Mouse (Mus musculus) neural tube, embryonic 13.5 days (tissue): ENCODE results near the gene Zbtb26. TPM values are rescaled to one million over a fixed set of nuclear protein-coding genes. Genes with fewer than 3 reads are reported as not detected.

ENCODE experiments used
- ATAC-seq: fragments of 200-750 bp; cut with Nextera tagmentation; 2 replicates; pipeline ENCODE4 v1.8.0; 2017; ENCODE audit warnings: low read depth, mild to moderate bottlenecking, moderate TSS enrichment, moderate library complexity
- H3K27ac ChIP-seq: fragments of 300-500 bp; sonication (generic); replicated peaks from 2 replicates; pipeline ENCODE4 v1.5.1; 2015; ENCODE audit warnings: moderate library complexity, mild to moderate bottlenecking, inconsistent platforms
- H3K27me3 ChIP-seq: fragments of 300-500 bp; sonication (generic); 2 replicates; pipeline ENCODE4 v1.6.1; 2015; ENCODE audit warnings: mild to moderate bottlenecking, inconsistent platforms
- H3K36me3 ChIP-seq: fragments of 300-500 bp; sonication (generic); 2 replicates; pipeline ENCODE4 v1.6.1; 2015; ENCODE audit warnings: mild to moderate bottlenecking, inconsistent platforms
- H3K4me1 ChIP-seq: fragments of 300-500 bp; sonication (generic); replicated peaks from 2 replicates; pipeline ENCODE4 v1.6.1; 2015; ENCODE audit warnings: inconsistent platforms
- H3K4me2 ChIP-seq: fragments of 300-500 bp; sonication (generic); 2 replicates; pipeline ENCODE4 v1.6.1; 2015; ENCODE audit warnings: inconsistent platforms, mild to moderate bottlenecking, moderate library complexity
- H3K4me3 ChIP-seq: fragments of 300-500 bp; sonication (generic); 2 replicates; pipeline ENCODE4 v1.5.1; 2015; ENCODE audit warnings: mild to moderate bottlenecking, inconsistent platforms
- H3K9ac ChIP-seq: fragments of 300-500 bp; sonication (generic); 2 replicates; pipeline ENCODE4 v1.6.1; 2015; ENCODE audit warnings: moderate library complexity, mild to moderate bottlenecking, inconsistent platforms
- H3K9me3 ChIP-seq: fragments of 300-500 bp; sonication (generic); 2 replicates; pipeline ENCODE4 v1.6.1; 2016; ENCODE audit warnings: inconsistent platforms
- WGBS: fragments of 180-500 bp; shearing (Covaris S2); methylation state at CpG from one replicate; pipeline ENCODE4 v1.1.7; 2015; 5-methylcytosine and 5-hydroxymethylcytosine counted together
- polyA plus RNA-seq: library from polyadenylated mRNA; unstranded; fragments of >200 nt; fragmentation: Nextera tagmentation; extraction: Ambion mirVana; gene quantifications from 2 replicates; pipeline ENCODE4 v1.2.1, GENCODE M21; 2015

Zbtb26 gene
- polyA plus RNA-seq, 1 experiment from 2014 or later = 7.9 TPM

DNA sequence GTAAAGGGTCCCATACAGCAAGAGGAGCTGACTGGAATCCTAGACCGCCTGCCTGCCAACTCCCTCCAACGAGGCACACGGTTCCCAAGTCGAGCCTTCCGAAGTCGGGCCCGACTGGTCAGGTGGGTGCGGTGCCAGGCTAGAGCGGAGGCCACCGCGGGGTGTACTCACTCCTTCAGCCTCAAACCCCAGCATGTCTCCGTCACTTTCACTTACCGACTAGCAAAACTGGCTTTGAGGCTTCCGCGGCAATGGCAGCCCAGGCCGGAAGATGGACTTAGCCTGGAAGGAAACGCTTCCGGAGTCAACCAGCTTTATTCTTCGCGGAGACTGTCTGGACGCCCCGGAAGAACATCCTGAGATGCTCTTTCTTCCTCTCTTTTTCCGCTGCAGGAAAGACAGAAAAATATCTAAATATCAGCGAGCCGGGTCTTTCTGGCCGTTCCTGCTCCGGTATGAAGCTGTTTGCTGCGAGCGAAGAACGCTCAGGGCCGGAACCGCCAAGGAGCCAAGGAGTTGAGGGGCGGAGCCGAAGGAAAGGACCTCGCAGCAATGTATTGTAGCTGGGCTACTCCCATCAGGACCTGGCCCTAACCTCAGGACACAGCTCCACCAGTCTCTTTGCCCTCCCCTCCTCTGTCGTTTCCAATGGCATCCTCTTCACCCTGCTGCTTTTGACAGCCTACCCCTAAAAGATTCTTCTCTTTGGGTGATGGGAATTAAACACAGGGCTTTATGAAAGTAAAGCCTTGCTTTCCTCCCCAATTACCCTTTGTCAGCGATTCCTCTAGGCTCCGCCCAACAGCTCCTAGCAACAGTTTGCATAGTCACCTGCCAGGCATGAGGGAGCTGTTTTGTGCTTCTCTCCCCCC lies 12.1 kb downstream of the Zbtb26 start:
- peak overlapping the region; percentile 92 for H3K4me2 ChIP-seq
- H3K36me3 ChIP-seq = peaks cover 22% of the 10 kb centered on the region
- H3K9ac ChIP-seq = peak overlapping the region; percentile 88
- peak overlapping the region; percentile 90 for H3K4me3 ChIP-seq
- no peaks in the 10 kb centered on the region for H3K9me3 ChIP-seq
- H3K4me1 ChIP-seq = peaks cover 22% of the 10 kb centered on the region
- ATAC-seq = peak; percentile 96
- WGBS = under 1% methylated on average over 38 of the region's 38 CpGs
- H3K27ac ChIP-seq = peak overlapping the region; percentile 99
- no peaks in the 10 kb centered on the region for H3K27me3 ChIP-seq

- Histone ChIP-seq H3K27me3 (no peaks in the 10 kb centered on the region), H3K4me2 (no peak overlapping the region), H3K9ac (no peak overlapping the region), H3K36me3 (peaks cover 14% of the 10 kb centered on the region), H3K4me1 (peaks cover 21% of the 10 kb centered on the region), H3K27ac (no peak overlapping the region), H3K4me3 (no peak overlapping the region), H3K9me3 (no peaks in the 10 kb centered on the region)
- no peak for ATAC-seq
- 51% methylated on average over 3 of the region's 3 CpGs for WGBS
Measured at GRCm38 (mm10) chr2:37423671-37424070, 19.3 kb downstream of the Zbtb26 start.

- H3K36me3 ChIP-seq = peaks cover 7% of the 10 kb centered on the region
- H3K9ac ChIP-seq = peak within 1 kb of the TSS; percentile 99
- peak; percentile 99 for ATAC-seq
- H3K4me3 ChIP-seq = peak within 1 kb of the TSS; percentile 97
- no peaks in the 10 kb centered on the region for H3K27me3 ChIP-seq
- H3K4me2 ChIP-seq = peak within 1 kb of the TSS; percentile 79
- H3K27ac ChIP-seq = peak within 1 kb of the TSS; percentile 98
- H3K4me1 ChIP-seq = peaks cover 19% of the 10 kb centered on the region
- WGBS = under 1% methylated on average over 73 of the region's 75 CpGs
- H3K9me3 ChIP-seq = no peaks in the 10 kb centered on the region
Measured at GRCm38 (mm10) chr2:37422306-37423304, 20.3 kb downstream of the Zbtb26 start, which contains the start of gene Rc3h2. Gene Rc3h2, minus strand, starts transcription at chr2:37422903.

- peak overlapping the region; percentile 99 for H3K9ac ChIP-seq
- no peaks in the 10 kb centered on the region for H3K9me3 ChIP-seq
- H3K36me3 ChIP-seq = 0 out of 2 replicates have a peak, but pooled peaks cover 3% of the 10 kb centered on the region
- H3K27ac ChIP-seq = peak overlapping the region; percentile 98
- ATAC-seq = no peak
- peak overlapping the region; percentile 79 for H3K4me2 ChIP-seq
- 10% methylated on average over 3 of the region's 3 CpGs for WGBS
- no peaks in the 10 kb centered on the region for H3K27me3 ChIP-seq
- H3K4me1 ChIP-seq = peaks cover 19% of the 10 kb centered on the region
- peak overlapping the region; percentile 97 for H3K4me3 ChIP-seq
Measured at GRCm38 (mm10) chr2:37421903-37422302, 21.0 kb downstream of the Zbtb26 start.

GRCm38 (mm10) chr2:37395539-37395938 lies 47.4 kb downstream of the Zbtb26 start:
- no peak overlapping the region for H3K4me2 ChIP-seq
- H3K4me1 ChIP-seq = no peaks in the 10 kb centered on the region
- H3K27me3 ChIP-seq = no peaks in the 10 kb centered on the region
- ATAC-seq = no peak
- peaks cover 56% of the 10 kb centered on the region for H3K36me3 ChIP-seq
- 58% methylated on average over 1 of the region's 1 CpGs for WGBS
- H3K9ac ChIP-seq = no peak overlapping the region
- H3K4me3 ChIP-seq = no peak overlapping the region
- no peaks in the 10 kb centered on the region for H3K9me3 ChIP-seq
- no peak overlapping the region for H3K27ac ChIP-seq

- ATAC-seq = no peak
- no peak overlapping the region for H3K27ac ChIP-seq
- H3K9me3 ChIP-seq = no peaks in the 10 kb centered on the region
- no peaks in the 10 kb centered on the region for H3K27me3 ChIP-seq
- no peaks in the 10 kb centered on the region for H3K4me1 ChIP-seq
- H3K9ac ChIP-seq = no peak overlapping the region
- 93% methylated on average over 9 of the region's 9 CpGs for WGBS
- peaks cover 54% of the 10 kb centered on the region for H3K36me3 ChIP-seq
- no peak overlapping the region for H3K4me3 ChIP-seq
- H3K4me2 ChIP-seq = no peak overlapping the region
Measured at GRCm38 (mm10) chr2:37382921-37383320, 60.0 kb downstream of the Zbtb26 start.

Other genes starting within 250 kb of the Zbtb26 start
- not detected in 2 replicates for gene Olfr366, start 231.6 kb downstream of the Zbtb26 start, polyA plus RNA-seq
- gene Olfr368, start 116.6 kb downstream of the Zbtb26 start, polyA plus RNA-seq = not detected in 2 replicates
- gene Pdcl, start 83.8 kb downstream of the Zbtb26 start, polyA plus RNA-seq = 71.7 and 77.8 TPM in 2 replicates
- gene Rc3h2, start 20.2 kb downstream of the Zbtb26 start, polyA plus RNA-seq = 21.3 and 25.1 TPM in 2 replicates
- gene Zbtb6, start within 50 bp of the Zbtb26 start, polyA plus RNA-seq = 12.6 and 13.5 TPM in 2 replicates
- 52.9 and 53.8 TPM in 2 replicates for gene Rabgap1, start 144 bp upstream of the Zbtb26 start, polyA plus RNA-seq
- gene Gpr21, start 73.2 kb upstream of the Zbtb26 start, polyA plus RNA-seq = 10.9 and 13.2 TPM in 2 replicates